Mouse (Mus musculus) ovary, postnatal 10 days (tissue): ENCODE results near the gene Rassf1.

ENCODE experiments used
- DNase-seq: peaks from one replicate; pipeline ENCODE4 v3.0.0; 2022; ENCODE audit warnings: low spot score

Gene Rassf1

DNA sequence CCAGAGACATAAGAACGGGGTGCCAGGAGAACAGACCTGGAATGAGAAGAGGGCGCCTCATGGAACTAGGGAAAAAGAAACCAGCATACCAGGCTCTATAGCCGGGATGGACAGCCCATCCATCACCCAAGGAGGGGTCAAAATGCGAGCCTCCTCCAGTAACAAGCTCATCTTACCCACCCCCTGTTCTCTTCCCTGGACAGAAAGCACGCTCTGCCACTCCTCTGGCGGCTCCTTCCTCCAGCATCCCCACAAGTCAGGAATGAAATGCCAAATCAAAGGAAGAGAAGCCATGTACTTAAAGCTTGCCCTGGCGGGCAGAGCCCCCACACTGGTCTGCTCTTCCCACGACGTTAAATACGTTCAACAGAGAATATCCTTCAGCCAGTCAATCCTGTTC lies 10.3 kb upstream of the Rassf1 start:
- DNase-seq, result no peak

DNA sequence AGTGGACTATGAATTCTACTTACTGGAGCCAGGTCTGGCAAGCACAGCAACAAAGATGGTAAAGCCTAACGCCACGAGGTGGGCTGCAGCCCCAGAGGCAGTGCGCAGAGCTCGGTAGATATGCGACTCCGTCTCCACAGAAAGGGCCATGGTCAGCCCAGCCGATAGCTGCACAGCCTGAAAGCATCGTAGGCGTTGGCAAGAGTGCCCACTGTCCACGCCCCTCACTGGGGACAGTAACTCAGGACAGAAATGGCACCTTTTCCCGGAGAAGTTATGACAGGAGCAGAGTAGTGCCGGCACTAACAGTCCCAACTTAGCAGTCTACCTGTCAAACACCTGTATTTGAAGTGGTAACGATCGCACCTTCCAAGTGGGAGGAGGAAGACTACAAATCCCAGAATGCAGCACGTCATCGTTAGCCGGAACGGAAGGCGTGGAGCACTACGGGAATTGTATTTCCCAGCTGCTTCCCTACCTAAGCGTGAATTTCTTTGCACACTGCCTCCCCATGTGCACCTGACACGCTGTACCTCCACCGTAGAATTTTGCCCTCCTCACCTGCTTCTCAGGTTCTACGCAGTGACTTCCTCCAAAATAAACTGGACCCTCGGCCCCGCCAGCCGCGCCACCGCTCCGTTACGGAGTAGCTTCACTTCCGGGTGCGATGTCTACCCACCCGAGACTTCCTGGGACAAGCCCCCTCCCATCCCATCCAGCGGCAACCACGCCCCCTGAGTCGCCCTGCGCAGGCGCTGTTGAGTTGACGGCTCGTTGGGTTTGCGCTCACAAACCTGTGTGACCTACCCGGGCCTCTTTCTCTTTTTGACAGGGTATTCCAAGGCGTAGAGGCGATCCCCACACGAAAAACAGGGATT lies 9.6 kb upstream of the Rassf1 start, which contains the start of the genes Cyb561d2 and Nprl2:
Gene Cyb561d2, minus strand, starts transcription at position 720 of the 878 bp plus-strand sequence.
Gene Nprl2, plus strand, starts transcription at position 753 of the 878 bp plus-strand sequence.
- DNase-seq, result peak; percentile 86

DNA sequence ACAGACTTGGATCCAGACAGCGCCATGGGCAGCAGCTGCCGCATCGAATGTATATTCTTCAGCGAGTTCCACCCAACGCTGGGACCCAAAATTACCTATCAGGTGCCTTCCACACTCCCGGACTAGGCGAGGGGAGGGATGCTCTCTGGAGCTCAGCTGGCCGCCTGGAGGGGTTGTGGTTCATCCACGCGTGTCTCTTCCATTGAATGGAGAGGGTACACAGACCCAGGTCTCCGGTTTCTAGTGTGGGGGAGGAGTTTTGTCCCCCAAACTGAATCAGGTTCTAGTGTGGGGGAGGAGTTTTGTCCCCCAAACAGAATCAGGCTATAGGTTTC lies 9.0 kb upstream of the Rassf1 start:
- DNase-seq, result no peak

DNA sequence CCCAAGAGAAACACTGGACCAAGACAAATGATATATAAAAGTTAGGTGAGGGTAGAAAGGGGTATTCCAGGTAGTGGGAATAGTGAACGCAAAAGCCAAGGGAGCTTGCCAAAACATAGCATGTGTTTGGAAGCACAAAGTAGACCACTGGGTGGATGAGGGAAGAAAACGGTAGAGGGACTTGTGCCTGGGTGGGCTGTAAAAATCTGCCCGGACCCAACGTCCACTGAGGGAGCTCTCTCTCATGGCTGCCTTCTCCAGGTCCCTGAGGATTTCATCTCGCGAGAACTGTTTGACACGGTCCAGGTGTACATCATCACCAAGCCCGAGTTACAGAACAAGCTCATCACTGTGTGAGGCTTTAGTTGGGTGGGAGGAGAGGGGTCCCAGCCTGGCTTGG lies 8.6 kb upstream of the Rassf1 start:
- no peak for DNase-seq

DNA sequence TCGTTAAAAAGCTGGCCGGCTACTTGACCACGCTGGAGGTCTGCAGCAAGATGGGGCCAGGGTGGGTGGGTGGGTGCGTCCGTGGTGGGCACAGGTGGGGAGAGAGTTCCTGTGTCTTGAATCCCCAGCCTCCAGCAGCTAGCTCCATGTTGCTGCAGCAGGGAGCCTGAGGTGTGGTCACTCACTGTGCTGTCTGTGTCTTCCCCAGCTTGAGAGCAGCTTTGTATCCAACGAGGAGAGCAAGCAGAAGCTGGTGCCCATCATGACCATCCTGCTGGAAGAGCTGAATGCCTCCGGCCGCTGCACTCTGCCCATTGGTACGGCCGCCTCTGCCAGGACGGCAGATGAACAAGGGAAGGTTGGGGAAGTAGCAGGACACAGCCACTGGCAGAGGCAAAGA lies 8.1 kb upstream of the Rassf1 start:
- DNase-seq, result no peak

DNA sequence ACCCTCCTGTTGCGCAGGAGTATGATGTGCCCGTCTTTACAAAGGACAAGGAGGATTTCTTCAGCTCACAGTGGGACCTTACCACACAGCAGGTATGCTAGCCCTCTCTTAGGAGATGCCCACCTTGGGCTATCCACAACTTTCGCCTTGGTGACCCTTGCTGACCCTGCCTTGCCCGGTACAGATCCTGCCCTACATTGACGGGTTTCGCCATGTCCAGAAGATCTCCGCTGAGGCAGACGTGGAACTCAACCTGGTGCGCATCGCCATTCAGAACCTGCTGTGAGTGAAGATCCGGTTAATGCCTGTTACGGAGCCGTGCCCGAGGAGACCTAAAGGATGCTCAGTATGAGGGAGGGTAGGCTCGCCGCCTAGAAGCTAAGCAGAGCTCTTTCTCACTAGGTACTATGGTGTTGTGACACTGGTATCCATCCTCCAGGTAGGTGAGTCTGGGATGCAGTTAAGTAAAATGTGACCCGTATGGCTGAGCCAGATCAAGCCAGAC lies 7.1 kb upstream of the Rassf1 start:
- DNase-seq, result no peak

DNA sequence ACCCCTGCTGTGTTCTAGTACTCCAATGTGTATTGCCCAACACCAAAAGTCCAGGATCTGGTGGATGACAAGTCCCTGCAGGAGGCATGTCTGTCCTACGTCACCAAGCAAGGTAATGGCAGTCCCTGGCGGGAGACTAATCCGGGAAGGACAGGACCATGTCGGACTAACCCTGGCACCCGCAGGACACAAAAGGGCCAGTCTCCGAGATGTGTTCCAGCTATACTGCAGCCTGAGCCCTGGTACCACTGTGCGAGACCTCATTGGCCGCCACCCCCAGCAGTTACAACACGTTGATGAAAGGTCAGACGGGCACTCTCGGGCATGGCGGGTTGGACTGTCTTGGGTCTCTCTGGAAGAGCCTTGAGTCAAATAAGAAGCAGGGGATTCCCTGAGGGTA lies 6.6 kb upstream of the Rassf1 start:
- no peak for DNase-seq

DNA sequence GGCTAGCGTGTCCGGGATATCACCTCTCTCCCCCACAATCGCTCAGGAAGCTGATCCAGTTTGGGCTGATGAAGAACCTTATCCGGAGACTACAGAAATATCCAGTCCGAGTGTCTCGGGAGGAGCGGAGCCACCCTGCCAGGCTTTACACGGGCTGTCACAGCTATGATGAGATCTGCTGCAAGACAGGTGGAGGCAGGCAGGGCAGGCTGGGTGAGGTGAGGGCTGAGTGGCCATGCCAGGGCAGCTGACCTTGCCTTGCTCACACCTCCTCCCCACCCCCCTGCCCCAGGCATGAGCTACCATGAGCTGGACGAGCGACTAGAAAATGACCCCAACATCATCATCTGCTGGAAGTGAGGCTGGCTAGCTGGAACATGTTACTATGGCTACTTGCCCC lies 6.2 kb upstream of the Rassf1 start:
- DNase-seq, result no peak

DNA sequence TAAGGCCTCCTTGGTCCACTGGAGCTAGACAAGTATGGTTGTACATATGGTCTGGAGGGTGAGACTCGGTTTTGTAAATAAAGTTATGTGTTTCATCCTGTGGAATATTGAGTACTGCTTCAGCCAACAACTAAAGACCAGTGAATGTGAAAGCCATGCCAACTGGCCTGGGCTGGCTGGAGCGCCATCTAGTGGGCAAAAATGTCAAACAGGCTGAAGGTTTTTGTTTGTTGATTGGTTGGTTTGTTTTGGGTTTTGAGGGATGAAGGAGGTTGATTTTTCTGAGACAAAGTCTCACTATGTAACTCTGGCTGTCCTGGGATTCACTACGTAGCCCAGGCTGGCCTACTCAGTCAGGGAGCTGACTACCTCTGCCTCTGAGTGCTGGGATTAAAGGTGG lies 5.8 kb upstream of the Rassf1 start:
- DNase-seq, result no peak

DNA sequence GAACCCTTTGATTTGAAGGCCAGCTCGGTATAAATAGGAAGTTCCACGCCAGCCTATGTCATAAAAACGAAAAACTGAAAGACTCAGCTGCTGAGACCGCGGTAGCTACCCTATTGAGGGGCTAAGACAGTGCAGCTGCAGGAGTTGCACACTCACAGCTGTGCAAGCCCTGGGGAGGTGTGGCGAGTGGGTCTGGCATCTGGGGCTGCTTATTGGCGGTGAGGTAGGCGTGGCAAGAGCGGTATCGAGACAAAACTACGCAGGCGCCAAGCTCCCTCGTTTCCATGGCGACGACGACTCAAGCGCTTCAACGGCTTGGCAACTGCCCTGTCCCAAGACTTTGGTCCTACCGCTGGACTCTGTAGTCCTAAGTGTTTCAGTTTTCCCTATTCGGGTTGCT lies 4.3 kb upstream of the Rassf1 start, which contains the start of gene Zmynd10:
Gene Zmynd10, plus strand, starts transcription at position 273 of the 400 bp plus-strand sequence.
- DNase-seq, result no peak

DNA sequence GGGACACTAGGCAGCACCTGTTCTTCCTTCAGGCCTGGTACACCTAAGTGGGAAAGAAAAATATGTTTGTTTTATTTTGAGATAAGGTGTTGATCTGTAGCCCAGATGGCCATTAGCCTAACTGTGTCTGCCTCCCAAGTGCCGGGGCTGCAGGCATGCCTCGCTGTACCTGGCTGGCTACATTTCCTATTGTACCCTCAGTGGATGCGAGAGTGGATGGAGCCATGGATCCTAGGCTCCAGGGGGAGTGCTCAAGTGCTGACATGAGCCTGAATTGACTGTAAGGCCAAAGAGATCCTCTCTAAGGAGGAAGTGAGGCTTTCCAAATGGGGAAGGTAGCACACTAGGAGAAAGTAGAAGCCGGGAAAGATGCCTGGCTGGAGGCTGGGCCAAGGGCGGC lies 3.4 kb upstream of the Rassf1 start:
- DNase-seq, result no peak

DNA sequence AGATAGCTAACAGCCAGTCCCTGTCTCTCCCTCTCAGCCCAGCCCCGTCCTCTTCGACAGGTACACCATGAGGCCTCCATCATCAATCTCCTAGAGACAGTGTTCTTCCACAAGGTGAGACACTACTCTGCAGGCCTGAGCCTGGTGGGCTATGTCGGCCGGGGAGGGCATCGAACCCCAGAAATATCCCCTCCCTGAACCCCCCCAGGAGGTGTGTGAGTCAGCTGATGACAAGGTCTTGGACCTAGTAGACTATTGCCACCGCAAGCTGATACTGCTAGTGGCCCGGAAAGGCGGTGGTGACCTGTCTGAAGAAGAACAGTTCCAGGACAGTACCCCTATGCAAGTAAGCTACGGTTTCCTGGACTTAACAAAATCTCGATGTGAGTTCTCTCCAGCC lies 2.5 kb upstream of the Rassf1 start:
- DNase-seq, result no peak

DNA sequence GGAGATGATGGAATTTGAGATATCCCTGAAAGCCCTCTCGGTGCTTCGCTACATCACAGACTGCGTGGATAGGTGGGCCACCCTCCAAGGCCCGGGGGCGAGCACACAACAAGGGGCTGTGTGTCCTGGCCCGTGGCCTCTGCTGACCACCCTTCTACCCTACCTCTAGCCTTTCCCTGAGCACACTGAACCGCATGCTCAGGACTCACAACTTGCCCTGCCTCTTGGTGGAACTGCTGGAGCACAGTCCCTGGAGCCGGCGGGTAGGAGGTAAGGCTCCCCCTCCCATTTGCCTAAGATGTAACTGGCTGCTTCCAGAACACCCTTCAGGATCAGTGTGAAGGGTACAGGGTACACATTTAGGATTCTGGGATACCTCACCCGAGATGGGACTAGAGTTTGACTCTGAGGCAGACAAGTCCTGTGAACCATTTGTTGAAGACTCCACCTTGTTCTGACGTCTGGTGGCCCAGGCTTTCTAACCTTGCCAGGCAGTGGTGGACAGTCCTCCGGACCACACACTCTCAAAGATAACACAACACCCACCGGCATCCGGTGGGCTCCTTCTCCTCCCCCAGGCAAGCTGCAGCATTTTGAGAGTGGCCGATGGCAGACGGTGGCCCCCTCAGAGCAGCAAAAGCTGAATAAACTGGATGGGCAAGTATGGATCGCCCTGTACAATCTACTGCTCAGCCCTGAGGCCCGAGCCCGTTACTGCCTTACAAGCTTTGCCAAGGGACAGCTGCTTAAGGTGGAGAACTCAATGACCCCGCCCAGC lies 1.9 kb upstream of the Rassf1 start:
- no peak for DNase-seq

DNA sequence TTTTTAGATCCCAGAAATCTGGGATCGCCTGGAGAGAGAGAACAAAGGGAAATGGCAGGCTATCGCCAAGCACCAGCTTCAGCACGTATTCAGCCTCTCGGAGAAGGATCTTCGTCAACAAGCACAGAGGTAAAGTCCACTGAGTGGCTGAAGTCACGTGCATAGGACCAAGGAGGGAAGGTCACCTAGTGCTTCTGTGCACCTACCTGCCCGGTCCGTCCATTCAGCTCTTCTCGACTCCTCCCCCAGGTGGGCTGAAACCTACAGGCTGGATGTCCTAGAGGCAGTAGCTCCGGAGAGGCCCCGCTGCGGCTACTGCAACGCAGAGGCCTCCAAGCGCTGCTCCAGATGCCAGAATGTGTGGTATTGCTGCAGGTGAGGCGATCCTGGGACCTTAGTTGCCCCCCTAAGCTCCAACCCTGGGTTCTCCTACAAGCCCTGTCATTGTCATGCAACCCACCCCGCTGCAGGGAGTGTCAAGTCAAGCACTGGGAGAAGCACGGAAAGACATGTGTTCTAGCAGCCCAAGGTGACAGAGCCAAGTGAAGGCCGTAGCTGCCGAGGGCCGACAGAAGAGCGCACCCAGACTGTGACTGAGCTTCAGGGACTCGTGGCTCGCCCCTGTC lies 751 bp upstream of the Rassf1 start:
- DNase-seq, result no peak

DNA sequence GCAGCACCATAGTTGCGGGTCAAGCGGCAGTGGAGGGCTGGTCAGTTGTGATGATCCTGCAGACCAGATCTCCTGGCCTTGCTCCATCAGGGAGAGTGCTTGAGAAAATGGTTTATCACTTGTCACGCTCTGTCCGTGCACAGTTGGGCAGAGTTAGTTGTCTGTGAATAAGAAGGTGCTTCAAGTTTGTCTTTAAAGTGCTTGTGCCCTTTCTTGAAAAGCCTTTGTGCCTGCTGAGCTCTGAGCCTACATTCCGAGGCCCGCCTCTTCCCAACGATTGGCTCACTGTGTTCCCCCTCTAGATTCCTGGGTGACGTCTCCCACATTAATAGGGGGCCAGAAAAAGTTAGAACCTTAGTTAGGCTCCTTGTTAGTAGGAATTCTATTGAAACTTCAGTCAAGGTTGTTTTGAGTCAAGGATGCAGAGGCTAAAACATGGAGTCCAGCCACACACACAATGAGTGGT lies 568 bp downstream of the Rassf1 start:
- DNase-seq, result no peak

DNA sequence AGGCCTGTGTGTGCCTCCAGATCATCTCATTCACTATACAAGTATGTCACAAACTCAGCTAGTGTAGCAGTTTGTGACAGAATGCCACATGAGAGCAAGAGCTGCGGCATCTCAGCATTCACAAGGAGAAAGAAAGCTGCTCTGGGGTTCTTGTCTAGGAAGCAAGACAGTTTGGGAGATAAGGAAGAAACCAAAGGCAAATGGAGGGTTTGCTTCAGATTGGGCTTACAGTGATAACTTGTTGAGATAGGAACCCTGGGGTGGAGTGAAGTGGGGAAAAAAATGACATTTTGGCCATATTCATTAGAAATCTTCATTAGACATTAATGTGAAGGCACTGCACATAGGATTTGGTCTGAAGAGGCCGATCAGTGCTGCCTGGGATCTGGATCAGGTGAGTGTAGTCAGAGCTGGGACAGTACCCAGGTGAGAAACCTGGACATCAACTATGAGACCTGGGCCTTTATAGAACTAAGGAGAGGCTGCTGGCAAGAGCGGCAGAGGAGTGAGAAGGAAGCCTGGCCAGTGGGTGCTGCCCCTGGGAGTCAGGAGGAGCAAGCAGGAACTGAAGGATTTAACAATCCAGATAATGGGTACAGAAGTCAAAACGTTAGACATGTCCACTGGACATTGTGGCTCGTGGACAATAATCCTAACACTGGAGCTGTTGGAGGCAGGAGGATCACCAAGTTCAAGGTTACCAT lies 1.5 kb downstream of the Rassf1 start:
- DNase-seq, result no peak

DNA sequence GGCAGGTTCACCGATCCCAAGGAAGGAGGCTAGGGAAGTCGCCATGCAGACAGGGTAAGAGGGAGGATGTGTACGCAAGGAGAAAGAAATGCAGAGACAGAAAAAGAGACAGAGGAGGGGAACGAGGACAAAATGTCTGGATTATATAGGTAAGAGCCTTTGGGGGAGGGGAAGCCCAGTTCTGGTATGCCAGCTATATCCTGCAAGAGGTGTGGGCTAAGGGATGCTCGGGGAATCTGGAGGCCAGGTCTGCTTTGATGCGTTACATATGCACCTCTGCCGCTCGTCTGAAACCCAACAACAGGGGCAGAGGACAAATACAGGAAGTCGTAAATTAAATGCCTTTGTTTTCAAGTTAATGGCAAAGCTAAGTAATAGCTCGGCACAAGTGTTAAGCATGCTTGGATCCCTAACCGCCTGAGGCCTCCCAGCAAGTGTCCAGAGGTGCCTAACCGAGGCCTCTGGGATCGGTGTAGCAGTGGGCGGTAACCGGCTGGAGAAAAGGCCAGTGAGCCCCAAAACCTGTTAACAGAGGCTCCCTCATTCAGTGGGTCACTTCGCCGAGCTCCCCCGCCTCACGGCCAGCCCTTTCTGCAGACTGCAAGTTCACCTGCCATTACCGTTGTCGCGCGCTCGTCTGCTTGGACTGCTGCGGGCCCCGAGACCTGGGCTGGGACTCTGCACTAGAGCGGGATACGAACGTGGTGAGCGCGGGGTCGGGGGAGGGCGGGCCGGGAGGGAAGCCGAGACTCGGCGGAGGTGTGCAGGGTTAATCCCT lies 2.4 kb downstream of the Rassf1 start:
- DNase-seq, result no peak

DNA sequence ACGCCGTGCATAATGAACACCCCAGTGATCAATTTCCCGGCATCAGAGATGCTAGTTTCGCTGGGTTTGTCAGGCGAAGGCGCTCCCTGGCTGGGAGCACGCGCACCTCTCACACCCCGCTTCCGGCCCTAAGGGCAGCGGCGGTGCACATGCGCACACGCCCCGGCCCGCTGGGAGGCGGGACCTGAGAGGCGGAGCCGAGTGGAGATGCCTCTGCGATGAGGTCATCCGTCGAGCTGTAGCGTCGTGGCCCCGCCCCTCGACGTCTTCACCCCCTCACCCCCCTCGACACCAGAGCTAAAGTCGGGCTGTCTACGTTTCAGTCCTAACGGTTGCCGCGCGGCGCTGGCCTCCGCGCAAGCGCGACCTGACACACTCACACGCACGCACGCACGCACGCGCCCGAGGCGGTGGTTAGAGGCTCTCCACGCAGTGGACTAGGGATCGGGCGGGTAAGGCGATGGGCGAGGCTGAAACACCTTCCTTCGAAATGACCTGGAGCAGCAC lies 3.0 kb downstream of the Rassf1 start:
- peak; percentile 90 for DNase-seq

DNA sequence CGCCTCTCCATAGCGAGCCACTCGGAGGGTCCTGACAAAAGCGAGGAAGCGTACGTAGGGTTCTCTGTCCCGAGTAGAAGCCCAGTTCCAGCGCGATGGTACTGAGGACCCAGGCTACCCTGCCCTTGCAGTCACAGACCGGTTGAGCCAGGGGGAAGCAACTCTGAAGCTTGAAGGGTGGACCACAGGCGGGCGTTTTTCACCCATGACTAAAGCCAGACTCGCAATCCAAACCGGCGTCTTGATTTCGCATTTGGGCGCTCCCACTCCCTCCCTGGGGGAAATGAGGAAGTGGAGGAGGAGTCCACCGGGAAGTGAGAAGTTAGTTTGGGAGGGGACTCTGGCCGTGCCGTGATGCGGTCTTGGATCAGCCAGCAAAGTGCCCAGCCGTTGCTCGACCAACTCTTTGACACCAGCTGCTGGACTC lies 3.7 kb downstream of the Rassf1 start:
- no peak for DNase-seq

DNA sequence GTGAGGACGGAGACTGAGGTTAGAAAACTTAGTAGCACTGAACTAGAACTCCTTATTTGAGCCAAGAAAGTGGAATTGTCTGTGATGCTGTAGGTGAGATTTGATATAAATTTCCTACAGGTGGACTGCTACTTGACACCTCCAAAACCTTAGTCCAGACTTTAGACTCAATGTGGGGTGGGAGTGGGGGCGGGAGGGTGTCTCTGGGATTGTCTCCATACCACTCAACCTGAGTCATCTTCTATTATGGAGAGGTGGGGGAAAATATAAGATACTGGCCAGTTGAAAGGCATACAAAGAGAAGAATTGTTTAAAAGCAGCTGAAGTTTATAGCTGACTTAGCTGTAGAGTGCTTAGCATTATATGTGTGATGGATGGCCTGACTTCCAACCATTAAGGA lies 4.3 kb downstream of the Rassf1 start:
- no peak for DNase-seq

DNA sequence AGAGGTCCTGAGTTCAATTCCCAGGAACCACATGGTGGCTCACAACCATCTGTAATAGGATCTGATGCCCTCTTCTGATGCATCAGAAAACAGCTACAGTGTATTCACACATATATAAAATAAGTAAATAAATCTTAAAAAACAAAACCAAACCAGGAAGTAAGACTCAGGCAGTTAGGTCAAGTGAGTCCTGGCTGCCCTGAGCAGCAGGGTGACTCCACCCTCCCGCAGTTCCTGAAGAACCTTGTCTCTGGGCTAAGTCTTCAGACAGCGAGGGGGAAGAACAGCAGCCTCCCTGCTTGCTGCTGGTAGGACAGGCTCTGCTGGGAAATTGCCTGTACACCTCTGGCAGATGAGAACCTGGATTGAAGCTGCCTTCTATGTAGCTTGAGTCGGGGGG lies 5.0 kb downstream of the Rassf1 start:
- no peak for DNase-seq
